Mouse (Mus musculus) T-helper 2 cell (primary cell): ENCODE data around the gene Apon.
"Not testable (repeated sequence)": the region's sequence is repeated elsewhere in the genome, so short reads cannot be mapped to it uniquely, and the experiment has no call there.

Source experiments
- in situ Hi-C: fragments of 300-600 bp; cut with MboI, MseI; formaldehyde crosslinking; loops from one replicate; pipeline ENCODE4 v1.15.1; 2025; ENCODE audit warnings: high pct_unique_total_duplicates

Gene Apon

DNA sequence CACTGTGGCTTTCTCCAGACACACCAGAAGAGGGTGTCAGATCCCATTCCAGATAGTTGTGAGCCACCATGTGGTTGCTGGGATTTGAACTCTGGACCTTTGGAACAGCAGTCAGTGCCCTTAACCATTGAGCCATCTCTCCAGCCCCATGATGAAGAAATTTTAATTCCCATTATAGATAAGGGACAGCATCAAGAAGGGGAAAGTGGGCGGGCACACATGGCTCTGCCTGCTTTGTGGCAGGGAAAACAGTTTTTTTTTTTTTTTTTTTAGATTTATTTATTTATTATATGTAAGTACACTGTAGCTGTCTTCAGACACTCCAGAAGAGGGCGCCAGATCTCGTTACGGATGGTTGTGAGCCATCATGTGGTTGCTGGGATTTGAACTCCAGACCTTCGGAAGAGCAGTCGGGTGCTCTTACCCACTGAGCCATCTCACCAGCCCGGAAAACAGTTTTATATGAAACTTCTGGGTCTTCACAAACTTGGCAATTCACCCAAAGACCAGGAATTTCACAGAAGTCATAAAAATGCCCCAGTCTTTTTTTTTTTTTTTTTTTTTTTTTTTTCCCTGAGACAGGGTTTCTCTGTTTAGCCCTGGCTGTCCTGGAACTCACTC, 19.0 kb downstream of the Apon start:
- in situ Hi-C loops, result not testable (repeated sequence)

DNA sequence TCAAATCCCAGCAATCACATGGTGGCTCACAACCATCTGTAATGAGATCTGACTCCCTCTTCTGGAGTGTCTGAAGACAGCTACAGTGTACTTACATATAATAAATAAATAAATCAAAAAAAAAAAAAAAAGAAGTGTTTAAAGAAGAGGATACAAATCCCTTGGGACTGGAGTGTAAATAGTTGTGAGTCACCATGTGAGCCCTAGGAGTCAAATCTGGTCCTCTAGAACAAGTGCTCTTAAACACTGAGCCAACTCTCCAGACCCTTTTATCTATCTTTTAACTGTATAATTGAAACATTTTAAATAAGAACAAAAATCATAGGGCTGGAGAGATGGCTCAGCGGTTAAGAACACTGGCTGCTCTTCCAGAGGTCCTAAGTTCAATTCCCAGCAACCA, 21.5 kb downstream of the Apon start:
- in situ Hi-C loops, result not testable (repeated sequence)

DNA sequence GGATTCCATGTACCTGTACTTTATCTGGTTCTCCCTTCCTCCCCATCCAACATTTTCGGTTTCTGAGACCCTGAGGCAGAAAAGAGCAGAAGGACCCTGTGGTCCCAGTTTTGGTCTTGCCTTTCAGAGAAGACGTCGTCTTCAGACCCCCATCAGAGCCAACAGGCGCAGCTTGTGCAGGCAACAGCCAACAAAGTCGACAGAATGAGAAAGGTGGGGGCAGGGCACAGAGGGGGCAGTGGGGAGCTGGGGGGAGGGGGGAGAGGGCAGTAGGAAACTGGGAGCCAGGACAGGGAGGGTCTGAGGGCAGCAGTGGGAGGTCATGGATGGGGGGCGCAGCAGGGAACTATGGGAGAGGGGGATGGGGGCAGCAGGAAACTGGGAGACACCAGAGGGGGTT, 24.3 kb downstream of the Apon start:
- in situ Hi-C loops, result no loop called here

DNA sequence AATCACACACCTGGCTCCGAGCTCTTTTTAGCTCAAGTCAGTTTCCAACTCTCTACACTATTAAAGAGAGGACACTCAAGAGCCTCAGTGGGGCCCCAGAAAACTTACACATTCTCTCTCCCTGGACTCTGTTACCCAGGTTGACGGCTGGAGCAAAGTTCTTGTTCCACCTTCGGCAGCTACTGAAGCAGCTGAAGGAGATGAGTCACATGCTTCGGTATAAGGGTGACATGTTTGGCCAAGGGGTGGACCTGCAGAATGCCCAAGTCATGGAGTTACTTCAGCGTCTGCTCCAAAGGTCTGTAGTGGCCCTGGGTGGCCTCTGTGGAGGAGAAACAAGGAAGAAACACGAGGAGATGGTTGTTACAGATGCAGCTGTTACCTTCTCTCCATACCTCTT, 27.0 kb downstream of the Apon start:
- in situ Hi-C loops, result no loop called here

DNA sequence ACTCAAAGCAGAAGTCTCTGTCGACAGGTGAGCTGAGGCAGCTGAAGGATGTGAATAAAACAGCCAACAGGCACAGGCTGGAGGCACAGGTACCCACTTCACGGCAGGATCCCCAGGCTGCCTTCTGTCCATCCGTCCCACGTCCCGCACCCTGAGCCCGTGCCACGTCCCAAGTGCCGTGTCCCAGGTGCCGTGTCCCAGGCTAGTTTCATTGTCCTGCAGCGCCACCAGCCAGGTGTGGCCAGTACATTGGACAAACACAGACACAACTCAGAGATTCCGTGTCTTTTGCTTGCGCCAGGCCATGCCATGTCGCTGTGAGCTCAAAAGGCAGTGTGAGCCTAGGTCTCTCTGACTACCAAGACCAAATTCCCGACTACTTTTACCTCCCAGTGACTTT, 27.8 kb downstream of the Apon start:
- in situ Hi-C loops, result no loop called here

DNA sequence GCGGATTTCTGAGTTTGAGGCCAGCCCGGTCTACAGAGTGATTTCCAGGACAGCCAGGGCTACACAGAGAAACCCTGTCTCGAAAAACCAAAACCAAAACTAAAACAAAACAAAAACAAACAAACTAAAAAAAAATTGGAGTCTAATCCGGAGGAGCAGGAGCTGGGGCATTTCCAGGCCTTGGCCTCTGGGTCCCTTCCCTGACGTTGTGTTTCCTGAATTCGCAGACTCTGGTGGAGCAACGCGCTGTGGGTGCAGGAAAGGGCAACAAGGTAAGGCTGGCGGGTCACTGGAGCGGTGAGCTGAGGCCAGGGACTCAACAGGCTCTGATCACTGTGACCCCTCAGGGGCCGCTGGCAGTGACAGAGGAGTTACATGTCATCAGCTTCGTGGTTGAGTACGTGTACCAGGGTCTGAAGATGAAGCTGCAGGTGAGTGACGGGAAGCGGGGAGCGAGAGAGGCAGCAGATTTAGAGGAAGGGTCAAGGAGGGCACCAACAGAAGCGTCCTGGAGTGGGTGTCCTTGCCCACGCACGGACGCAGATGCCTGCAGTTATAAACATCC, 29.1 kb downstream of the Apon start:
- in situ Hi-C loops, result no loop called here

DNA sequence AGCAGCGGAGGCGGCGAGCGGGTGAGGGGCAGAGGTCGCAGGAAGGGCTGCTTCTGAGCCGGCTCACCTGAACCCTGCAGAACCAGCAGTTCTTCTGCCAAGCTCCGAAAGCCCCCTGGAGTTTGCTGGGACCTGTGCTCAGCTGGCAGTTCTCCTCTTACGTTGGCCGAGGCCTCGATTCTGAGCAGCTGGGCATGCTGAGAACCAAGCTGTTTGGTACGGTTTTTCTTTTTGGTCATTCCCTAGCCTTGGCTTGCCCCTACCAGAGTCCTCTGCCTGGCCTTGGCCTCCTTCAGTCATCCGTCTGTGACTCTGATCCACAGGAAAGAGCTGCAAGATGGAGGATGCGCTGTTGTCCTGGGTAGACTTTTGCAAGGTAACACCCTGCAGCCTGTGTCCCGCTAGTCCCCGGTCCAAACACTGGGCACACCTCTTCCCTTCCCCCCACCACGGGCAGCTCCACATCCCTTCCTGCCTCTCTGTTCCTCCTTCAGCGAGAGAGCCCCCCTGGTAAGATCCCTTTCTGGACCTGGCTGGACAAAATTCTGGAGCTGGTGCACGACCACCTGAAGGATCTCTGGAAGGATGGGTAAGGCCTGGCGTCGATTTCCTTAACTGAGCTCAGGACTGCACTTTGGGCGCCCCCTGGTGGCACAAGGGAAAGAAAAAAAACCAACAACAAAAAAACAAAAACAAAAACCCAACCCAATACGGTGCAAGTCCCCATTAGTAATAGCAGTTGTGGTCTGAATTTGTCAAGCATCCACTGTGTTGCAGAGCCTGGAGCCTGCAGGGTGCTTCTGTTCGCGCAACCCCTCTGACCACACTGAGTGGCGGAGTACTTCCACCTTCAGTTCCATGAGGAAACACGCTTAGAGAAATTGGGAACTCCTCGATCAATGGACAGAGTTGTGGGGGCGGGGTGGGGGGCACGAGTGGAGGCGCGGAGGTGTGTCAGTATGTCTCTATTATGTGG, 30.0 kb downstream of the Apon start:
- in situ Hi-C loops, result no loop called here

DNA sequence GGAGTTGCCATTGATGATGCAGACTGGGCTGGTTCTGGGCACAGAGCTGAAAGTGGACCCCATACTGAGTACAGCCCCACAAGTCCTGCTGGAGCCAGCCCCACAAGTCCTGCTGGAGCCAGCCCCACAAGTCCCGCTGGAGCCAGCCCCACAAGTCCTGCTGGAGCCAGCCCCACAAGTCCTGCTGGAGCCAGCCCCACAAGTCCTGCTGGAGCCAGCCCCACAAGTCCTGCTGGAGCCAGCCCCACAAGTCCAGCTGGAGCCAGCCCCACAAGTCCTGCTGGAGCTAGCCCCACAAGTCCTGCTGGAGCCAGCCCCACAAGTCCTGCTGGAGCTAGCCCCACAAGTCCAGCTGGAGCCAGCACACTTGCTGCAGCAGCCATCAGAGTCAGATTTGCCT, 36.7 kb downstream of the Apon start:
- in situ Hi-C loops, result not testable (repeated sequence)

DNA sequence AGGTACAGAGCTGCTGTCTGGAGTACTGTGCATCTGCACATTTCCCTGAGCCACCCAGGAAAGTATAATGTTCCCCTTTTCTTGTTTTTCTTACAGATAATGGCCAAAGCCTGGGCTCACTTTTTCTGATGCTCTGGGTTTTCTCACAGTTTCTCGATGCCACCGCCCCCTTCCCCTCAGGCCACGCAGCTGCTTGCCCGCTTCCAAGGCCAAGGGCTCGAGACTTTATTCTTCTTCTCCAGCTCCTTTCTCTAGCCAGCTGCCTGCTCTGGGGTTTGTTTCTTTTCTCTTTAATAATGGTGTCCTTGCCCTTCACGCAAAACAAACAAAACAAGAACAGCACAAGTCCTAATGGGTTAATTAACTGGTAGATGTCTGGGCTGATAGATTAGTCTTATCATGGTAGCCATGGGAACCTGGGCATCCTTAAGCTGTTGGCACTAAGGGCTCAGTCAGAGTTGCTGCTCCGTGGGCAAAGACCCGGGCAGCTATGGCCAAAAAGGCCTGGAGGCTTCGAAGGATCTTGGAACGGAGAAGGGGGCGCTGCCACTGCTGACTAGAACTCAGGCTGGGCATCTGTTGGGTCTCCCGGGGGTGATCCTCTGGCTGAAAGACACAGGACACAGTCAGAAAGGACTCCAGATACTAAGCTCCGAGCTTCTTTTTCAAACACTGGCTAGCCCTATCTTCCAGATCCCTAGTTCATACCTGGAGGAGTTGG, 42.6 kb downstream of the Apon start:
- in situ Hi-C loops, result no loop called here

DNA sequence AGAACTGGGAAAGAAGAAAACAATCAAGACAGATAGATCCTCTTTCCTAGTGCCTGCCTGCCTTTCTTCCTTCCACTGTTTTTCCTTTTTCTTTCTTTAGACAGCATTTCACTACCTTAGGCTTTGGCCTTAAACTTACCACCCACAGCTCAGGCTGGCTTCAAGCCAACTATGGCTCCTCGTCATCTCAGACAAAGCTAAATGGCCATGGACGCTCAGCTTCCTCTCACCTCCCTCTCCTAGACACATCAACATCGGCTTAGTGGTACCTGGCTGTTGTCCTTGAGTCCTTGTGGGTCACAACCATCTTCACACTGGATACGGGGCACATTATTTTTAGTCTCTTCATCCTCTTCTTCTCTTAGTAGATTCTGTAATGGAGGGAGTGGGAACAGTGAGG, 43.3 kb downstream of the Apon start:
- in situ Hi-C loops, result no loop called here

DNA sequence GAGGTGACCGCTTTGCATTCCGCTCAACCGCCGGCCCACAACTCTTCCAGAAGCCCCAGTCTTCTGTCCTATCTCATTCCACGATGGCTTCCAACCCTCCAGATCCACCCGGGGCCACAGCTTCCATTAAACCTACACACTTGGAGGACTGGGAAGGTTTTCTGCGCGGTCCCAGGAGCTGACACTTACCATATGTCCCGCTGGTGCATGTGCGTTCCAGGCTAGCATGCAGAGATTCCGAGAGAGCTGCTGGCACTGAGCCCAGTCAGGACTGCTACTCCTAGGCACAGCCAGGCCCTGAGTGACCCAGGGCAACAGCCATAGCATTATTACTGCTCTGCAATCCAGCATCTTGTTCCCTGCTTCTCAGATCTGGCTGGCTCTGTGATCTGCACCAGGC, 43.7 kb downstream of the Apon start:
- in situ Hi-C loops, result no loop called here

DNA sequence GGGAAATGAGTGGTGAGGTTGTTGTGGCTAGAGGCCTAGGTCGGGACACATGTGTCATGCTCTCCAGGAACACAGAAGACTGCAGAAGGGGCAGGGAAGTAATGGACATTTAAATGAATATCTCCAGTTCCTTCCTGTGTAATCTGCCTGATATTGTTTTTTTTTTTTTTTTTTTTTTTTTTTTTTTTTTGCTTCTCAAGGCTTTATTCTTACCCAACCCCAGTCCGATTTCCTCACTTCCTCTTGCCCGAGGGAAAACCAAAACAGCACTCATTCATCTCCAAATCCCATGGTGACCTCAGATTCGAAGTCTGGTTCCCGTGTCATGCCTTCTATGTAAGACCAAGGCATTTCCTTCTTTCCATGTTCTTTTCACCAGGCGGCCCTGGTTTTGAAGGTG, 44.3 kb downstream of the Apon start:
- in situ Hi-C loops, result no loop called here

DNA sequence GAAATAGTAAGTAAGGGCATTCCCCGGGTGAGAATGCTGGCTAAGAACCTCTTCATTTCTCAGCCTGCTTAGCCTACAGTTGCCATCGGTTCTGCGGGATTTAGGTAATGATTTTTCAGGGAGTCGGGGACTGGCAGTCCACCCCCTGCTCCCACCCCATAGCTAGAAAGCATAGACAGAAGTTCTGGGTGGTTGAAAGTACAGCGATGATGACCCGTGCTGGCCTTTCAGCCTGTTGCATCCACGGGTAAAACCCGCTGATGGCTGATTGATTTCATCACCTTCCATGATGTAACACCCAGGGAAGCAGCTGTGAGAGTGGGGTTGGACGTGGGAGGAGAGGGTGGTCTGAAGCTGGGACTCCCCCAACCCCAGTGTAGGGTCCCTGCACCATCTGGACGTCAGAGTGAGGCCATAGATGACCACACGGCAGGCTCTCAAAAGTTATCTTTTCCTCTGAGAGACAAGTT, 44.8 kb downstream of the Apon start, which contains the start of gene Il23a:
Gene Il23a, minus strand, starts transcription at position 51 of the 470 bp plus-strand sequence.
- in situ Hi-C loops, result no loop called here

DNA sequence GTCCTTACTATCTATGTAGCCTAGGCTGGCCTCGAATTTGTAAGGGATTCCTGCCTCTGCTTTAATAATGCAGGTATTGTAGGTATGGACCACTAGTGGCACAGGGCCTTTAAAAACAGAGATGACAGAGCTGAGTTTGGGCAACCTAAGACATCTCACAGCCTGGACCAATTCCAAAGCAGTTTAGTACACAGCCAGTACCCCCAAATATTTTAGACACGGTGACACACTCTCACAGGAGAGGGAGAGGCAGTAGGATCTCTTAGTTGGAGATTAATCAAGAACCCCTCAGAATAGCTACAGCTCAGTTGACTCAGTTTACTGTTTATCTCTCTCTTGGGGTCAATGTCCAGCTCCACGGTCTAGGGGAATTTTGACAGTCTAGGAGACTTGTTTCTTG, 48.5 kb downstream of the Apon start:
- in situ Hi-C loops, result no loop called here

DNA sequence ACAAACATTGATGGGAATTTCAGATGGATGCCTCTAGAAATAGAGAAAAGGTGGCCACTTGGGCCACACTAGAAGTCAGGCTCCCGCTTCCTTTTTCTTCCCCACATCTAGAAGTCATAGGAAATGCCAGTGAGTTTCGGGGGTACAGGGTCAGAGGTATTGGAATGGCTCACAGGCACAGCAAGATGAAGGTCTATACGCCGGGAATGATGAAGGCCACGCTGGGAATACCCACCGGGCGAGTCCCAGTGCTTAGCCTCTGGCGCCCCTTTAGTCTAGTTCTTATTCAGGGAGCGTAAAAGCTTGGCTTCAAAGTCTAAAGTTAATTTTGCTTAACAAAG, 48.9 kb downstream of the Apon start:
- in situ Hi-C loops, result no loop called here

DNA sequence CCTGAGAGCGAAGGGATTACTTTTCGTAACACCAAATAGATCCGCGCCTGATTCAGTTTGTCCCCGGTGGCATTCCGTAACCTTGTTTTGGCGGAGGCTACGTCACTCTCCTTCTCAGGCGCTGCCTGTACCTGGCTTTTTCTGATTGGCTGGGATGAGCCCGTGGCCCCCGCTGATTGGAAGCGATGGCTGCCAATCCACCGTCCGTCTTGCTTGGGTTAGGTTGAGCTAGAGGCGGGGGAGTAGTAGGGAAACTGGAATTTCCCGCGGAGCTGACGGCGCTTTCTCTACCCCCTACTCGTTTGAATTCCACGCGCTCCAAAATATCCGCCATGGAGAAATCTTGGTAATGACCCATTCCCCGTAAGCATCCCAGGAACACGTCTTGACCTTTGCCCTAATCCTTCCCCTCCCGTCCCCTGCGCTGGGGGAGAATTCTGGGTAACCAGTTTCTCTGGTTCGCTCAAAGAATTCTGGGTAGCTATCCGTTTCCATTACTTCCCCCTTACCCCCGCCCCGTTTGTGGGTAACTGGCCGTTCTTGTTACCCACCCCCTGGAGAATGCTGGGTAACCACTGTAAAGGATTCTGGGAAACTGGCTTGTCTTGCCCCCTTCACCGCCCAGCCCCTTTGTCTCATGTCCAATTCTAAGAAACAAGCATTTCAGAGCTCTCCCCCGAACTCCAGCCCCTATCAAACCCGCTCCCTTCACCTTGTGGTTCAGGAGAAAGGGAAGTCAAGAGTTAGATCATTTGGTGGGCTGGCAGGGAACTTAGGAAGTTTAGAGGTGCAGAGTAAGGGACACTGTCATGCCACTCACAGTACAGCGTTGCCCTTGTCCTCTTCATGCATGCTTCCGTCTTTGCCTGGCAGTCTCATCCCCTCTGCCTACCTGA, 49.5 kb downstream of the Apon start, which contains the start of gene Pan2:
Gene Pan2, plus strand, starts transcription at position 210 of the 896 bp plus-strand sequence.
- in situ Hi-C loops, result no loop called here
